Mouse (Mus musculus) ES-Bruce4 (cell line): Measurements from ENCODE around the gene Pde10a.

ENCODE experiments used
- CTCF ChIP-seq: IDR thresholded peaks from one replicate; pipeline ENCODE4 v1.8.1; 2011; ENCODE audit warnings: low read depth, low read length
- POLR2A ChIP-seq: IDR thresholded peaks from one replicate; pipeline ENCODE4 v1.8.1; 2011; ENCODE audit warnings: low read length; ENCODE audit not compliant: insufficient read depth

DNA sequence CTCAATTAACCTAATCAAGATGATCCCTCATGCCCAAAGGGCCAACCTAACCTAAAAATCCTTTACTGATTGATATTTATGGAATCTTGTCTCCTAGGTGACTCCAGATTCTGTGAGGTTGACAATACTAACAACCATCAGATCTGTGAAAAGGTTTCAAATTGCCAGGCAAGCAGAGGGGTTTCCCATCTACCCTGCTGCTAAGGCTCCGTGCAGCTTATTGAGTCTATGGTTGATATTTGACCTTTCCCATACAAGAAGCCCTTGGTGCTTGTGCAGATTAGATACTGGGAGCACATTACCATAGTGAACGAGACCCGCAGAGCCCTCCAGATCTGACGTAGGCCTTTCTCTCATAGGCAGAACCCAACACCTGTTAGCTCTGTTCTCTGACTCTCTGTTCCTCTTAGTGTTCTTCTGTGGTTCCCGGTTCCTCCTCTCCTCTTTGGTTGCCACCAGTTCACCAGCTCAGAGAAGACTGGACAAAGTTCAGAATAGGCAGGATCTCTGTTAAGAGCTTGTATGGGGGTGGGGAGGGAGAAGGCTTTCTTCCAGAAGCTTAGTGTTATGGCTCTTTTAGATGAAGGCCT is 240.9 kb downstream of the Pde10a start:
- no peak for TF ChIP-seq POLR2A
- TF ChIP-seq CTCF = no peak
